Mouse (Mus musculus): ENCODE measurements at regions not wholly inside any gene's neighbourhood (a gene's known extent, or its start where the extent isn't known, plus 50 kb on each side); places are given as distances from the start of the nearest gene placed in this dataset.
"Not testable (repeated sequence)": the region's sequence is repeated elsewhere in the genome, so short reads cannot be mapped to it uniquely, and the experiment has no call there.

DNA sequence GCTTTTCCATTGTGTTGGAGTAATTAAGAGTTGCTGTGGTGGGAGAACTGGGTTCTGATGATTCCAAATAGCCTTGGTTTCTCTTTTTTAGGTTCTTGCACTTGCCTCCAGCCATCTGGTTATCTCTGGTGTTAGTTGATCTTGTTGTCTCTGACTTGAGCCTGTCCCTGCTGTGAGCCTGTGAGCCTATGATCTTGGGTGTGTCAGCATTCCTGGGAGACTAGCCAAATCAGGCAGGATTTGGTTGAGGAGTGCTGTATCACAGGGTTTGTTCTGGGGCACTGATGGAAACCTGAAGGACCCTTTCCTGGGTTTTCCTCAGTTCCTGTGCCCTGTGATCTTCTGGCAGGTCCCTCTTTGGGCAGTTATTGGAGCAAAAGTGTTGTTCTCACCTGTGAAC is 406.8 kb upstream of the Ppp6c start:
- intact Hi-C loops (cut with DNase I): no loop called here
- DNase-seq (ENCODE audit: extremely low spot score in 1 of 2, low spot score in 2 of 2): no peak

GRCm38 (mm10) chr2:39614221-39614620 is 388.0 kb upstream of the Ppp6c start:
- intact Hi-C loops (cut with DNase I): no loop called here
- peak in 1 of 2 experiments; percentile 22 for DNase-seq (ENCODE audit: extremely low spot score in 1 of 2, low spot score in 2 of 2)

DNA sequence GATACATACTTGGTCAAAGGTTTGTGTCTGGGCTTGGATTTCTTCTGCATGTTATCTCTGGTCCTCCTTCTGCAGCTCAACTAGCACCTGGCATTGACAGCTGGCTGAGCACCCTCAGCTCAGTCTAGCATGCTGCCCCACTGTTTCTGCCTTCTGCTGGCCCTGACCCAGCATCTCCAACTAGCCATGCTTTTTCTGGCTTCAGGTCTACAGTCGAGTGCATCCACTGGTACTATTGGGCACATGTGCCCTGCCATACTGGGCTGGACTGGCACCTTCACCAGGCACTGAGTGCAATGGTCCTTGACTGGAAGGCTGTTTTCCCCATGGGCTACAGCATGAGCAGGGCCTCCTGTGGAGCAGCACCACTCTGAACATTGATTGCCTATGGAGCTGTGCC is 386.6 kb upstream of the Ppp6c start:
- intact Hi-C loops (cut with DNase I): no loop called here
- DNase-seq (ENCODE audit: extremely low spot score in 1 of 2, low spot score in 2 of 2): peak in 1 of 2 experiments; percentile 7

DNA sequence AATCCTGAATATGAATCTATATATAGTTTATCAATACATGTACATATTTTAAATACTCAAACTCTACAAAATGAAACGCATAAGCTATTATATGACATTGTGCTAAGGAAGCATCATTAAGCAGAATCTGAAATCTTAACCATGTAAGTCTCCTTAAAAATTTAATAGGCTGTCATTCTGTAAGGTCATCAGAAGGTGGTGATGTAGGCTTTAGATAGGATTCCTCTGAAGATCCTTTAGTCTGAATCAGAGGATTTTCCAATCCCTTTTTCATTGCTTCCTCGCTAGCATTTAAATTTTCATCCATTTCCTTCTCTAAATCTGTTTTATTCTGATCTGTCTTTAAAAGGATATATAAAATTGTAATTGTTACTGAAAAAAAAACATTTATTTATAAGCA is 386.0 kb upstream of the Ppp6c start:
- DNase-seq (ENCODE audit: extremely low spot score in 1 of 2, low spot score in 2 of 2): peak in 1 of 2 experiments; percentile 13

GRCm38 (mm10) chr2:39602256-39602655 is 376.0 kb upstream of the Ppp6c start:
- DNase-seq (ENCODE audit: extremely low spot score in 1 of 2, low spot score in 2 of 2): no peak
- intact Hi-C loops (cut with DNase I): no loop called here

More for the DNA sequence above, 386.0 kb upstream of the Ppp6c start:
- intact Hi-C loops (cut with DNase I): no loop called here

DNA sequence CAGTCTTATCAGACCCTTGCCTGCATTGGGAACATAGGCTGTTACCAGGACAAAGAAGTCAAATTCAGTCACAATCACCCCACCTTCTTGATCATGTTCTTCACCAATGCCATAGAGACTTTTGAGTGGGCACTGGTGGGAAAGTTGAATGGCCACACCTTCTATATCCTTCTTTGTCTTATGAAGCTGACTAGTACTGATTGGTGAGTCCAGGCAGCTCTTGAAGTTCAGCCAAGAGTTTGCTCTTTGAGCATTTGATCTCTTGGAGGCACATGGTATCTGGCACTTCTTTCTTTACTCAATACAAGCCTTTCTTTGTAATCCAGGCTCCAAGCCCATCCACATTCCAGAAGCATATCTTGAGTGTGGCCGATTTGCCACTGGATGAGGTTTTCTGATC is 331.9 kb upstream of the Ppp6c start:
- DNase-seq (ENCODE audit: extremely low spot score in 1 of 2, low spot score in 2 of 2): no peak
- intact Hi-C loops (cut with DNase I): no loop called here

DNA sequence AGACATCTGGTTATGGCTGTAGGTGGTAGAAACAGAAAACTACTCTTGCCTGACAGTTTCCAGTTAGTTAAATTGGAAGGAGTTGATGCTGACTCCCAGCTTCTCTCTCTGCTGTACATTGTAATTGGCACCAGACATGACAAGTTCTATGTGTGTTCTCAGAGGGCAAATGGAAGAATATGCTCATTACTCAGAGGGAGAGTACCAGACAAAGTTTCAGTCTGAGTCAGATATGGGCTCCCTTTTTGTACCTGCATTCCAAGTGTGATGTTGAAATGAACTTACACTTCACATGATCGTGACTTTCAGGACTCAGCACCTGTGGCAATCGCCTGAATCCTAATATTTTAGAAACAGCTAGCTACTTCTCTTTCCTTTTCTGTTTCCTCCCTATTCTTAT is 281.7 kb upstream of the Ppp6c start:
- DNase-seq (ENCODE audit: extremely low spot score in 1 of 2, low spot score in 2 of 2): no peak
- intact Hi-C loops (cut with DNase I): no loop called here

DNA sequence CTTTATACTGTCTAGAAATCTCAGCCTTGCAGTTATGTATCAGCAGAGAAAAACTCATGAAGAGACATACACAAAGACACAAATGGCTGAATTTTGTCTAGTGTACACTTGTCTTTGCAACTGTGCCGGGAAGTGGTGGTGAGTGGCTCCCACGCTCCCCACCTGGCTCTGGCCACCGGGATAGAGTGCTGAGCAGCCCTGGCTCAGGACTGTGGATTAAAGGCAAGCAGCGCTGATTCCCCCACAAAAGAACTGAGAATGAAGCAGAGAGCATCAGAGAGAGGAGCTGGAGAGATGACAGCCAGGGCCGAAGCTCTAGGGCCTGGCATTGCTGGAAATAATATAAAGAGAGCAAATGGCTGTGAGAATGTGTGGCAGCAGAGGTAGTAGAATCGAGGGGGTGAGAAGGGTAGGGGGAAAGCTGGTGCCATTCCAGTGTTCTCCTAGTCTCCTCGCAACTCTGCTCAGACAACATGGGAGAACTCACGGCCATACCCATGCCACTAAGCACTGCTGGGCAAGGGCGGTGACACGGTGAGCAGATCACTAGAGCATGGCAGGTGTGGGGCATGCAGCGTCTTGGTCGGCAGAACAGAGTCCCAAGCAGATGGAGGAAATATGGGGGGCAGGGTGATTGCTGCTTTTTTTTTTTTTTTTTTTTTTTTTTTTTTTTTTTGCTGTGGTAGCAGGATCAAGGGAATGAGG is 257.1 kb upstream of the Ppp6c start:
- DNase-seq (ENCODE audit: extremely low spot score in 1 of 2, low spot score in 2 of 2): no peak
- intact Hi-C loops (cut with DNase I): no loop called here

DNA sequence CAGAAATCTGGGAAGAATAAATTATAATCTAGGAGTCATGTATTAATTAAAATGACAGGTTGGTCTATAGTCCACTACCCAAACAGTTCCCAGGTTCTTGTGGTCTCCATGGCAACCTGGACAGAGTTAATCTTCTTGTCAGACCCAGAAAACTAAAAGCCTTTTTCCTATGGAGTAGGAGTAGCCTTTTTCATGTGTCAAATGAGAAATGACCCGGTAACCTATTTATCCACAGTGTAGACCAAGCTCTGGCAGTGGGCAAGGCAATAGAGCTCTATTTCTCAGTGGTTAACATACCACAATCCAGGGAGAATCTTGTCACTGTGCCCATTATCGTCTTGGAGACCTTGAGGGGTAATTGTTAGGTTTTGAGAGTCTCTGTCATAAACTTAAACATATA is 256.4 kb upstream of the Ppp6c start:
- DNase-seq (ENCODE audit: extremely low spot score in 1 of 2, low spot score in 2 of 2): no peak
- intact Hi-C loops (cut with DNase I): no loop called here

GRCm38 (mm10) chr2:39480236-39480635 is 254.0 kb upstream of the Ppp6c start:
- DNase-seq (ENCODE audit: extremely low spot score in 1 of 2, low spot score in 2 of 2): no peak
- intact Hi-C loops (cut with DNase I): no loop called here

- intact Hi-C loops (cut with DNase I); DNase-seq (ENCODE audit: extremely low spot score in 1 of 2, low spot score in 2 of 2): not testable (repeated sequence)
Measured at GRCm38 (mm10) chr2:39472925-39473324, 246.7 kb upstream of the Ppp6c start.
